Comparison of ENCODE assay signal across 23 mouse cellular contexts in genomic region chr7:83826808-83827207, GRCm38 (mm10). TPM values are rescaled to one million over a fixed set of nuclear protein-coding genes. Genes with fewer than 3 reads are reported as not detected.
"Had no signal": no experiment of that assay in that cellular context is flagged by ENCODE, and none has a peak within 500 bp of the region (broad histone marks: within the 10 kb centered on the region; RNA-seq: fewer than 3 reads in every experiment).

No protein-coding gene starts in this region.

- DNase-seq: kidney, adult 11 months; kidney, adult 8-10 months; kidney, postnatal 10 days; kidney, postnatal 36 days; layer of hippocampus, postnatal 36 days; liver, embryonic 13.5 days; retina, postnatal 1 day; right cerebral cortex, postnatal 25 days; spleen, adult 18-20 months; thymus, postnatal 25 days had no signal

- H3K9ac ChIP-seq: kidney, embryonic 15.5 days; liver, embryonic 13.5 days; midbrain, embryonic 13.5 days; neural tube, embryonic 13.5 days; stomach, embryonic 15.5 days had no signal

- H3K9me3 ChIP-seq: kidney, embryonic 15.5 days; liver, embryonic 13.5 days; midbrain, embryonic 13.5 days; neural tube, embryonic 13.5 days; stomach, embryonic 15.5 days had no signal

- H3K4me3 ChIP-seq: kidney, embryonic 15.5 days; left cerebral cortex, adult 2 months; liver, embryonic 13.5 days; midbrain, embryonic 13.5 days; myocyte; neural tube, embryonic 13.5 days; stomach, embryonic 15.5 days had no signal

- H3K36me3 ChIP-seq: kidney, embryonic 15.5 days; liver, embryonic 13.5 days; midbrain, embryonic 13.5 days; neural tube, embryonic 13.5 days; stomach, embryonic 15.5 days had no signal

- H3K27me3 ChIP-seq: kidney, embryonic 15.5 days; liver, embryonic 13.5 days; midbrain, embryonic 13.5 days; neural tube, embryonic 13.5 days; stomach, embryonic 15.5 days had no signal

- H3K27ac ChIP-seq: kidney, embryonic 15.5 days; left cerebral cortex, adult 2 months; liver, embryonic 13.5 days; macrophage; midbrain, embryonic 13.5 days; neural tube, embryonic 13.5 days; stomach, embryonic 15.5 days had no signal

- ATAC-seq: midbrain, embryonic 13.5 days; midbrain, embryonic 16.5 days had no signal

- H3K4me2 ChIP-seq: kidney, embryonic 15.5 days; liver, embryonic 13.5 days; midbrain, embryonic 13.5 days; neural tube, embryonic 13.5 days; stomach, embryonic 15.5 days had no signal

- H3K4me1 ChIP-seq: liver, embryonic 13.5 days; midbrain, embryonic 13.5 days; neural tube, embryonic 13.5 days; stomach, embryonic 15.5 days had no signal

RNA-seq across cellular contexts. Expression of gene Cfap161, which starts 32.1 kb away (rescaled TPM):
- total RNA-seq: liver, adult 2 months; megakaryocyte, adult 5-6 weeks; monocyte, adult 5-6 weeks; neutrophil, adult 5-6 weeks had no signal
- polyA plus RNA-seq: liver, adult 2 months; liver, embryonic 13.5 days; liver, embryonic 16.5 days; neural tube, embryonic 13.5 days had no signal
